Mouse (Mus musculus) right cerebral cortex, postnatal 10 days (tissue): Measurements from ENCODE around the gene Olfr1272.
"Not testable (repeated sequence)": the region's sequence is repeated elsewhere in the genome, so short reads cannot be mapped to it uniquely, and the experiment has no call there.

Experiments used
- DNase-seq, 2 experiments: peaks; one replicate each; pipeline ENCODE4 v3.0.0; 2021; ENCODE audit warnings: low spot score in 2 of 2

Gene Olfr1272

GRCm38 (mm10) chr2:90292741-90293140 is at the start of gene Olfr1272:
Gene Olfr1272, minus strand, starts transcription at chr2:90292841.
- DNase-seq, result no peak

- not testable (repeated sequence) for DNase-seq
Observed at GRCm38 (mm10) chr2:90321900-90322299, 29.3 kb upstream of the Olfr1272 start, which contains the start of gene Gm13769. Gene Gm13769, plus strand, starts transcription at chr2:90322200.

- DNase-seq, result no peak
Observed at GRCm38 (mm10) chr2:90270932-90271331, 21.7 kb downstream of the Olfr1272 start, which contains the start of gene Olfr1271. Gene Olfr1271, minus strand, starts transcription at chr2:90271032.

- DNase-seq, result no peak
Observed at GRCm38 (mm10) chr2:90257492-90257891, 35.1 kb downstream of the Olfr1272 start, which contains the start of gene Olfr142. Gene Olfr142, minus strand, starts transcription at chr2:90257592.
